Mouse (Mus musculus): ENCODE data around the gene Ankrd13a. TPM values are rescaled to one million over a fixed set of nuclear protein-coding genes. Genes with fewer than 3 reads are reported as not detected.

Gene Ankrd13a
- polyA plus RNA-seq (2012; rRNA removed), result 92.1 and 104 TPM in 2 replicates

DNA sequence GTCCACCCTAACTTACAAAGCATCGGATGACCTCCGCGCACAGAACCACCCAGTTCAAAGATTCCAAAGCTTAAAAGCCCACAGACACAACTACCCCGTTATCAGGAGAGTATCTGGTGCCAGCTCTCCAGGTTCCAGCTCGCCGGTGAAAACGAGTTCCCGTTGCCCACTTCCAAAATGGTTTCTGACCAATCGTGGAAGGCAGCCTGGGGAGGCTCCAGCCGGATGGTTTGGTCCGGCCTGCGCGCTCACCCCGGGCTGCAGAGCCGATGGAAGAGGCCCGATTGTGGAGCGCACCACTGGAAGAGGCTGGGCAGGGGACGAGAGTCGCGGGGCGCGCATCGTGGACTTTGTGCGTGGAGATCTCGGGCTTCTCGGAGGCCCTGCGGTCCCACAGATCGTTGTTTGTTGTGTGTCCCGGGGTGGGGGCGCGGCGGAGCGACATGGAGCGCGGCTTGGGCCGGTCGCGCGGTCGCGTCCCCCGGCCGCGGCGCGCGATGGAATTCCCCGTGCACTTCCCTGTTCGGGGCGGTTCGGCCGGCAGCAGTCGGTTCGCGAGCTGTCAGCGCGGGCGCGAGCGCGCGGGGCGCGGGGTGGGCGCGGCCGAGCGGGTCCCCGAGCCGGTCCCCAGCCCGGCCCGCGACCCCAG, at the start of gene Ankrd13a:
Gene Ankrd13a (plus strand): TSS at position 275 of the 649 bp plus-strand sequence.
- no peak for TF ChIP-seq CTCF (IDR thresholded peaks at IDR 0.05; ENCODE audit: insufficient read depth, low read length)
- TF ChIP-seq POLR2A (IDR thresholded peaks at IDR 0.05; ENCODE audit: borderline replicate concordance, extremely low read depth, low read depth, low read length), result peak; percentile 61; the same call in 1 of the 2 replicates
- H3K4me3 ChIP-seq (replicated peaks; ENCODE audit: extremely low read depth, low read depth, low read length), result peak within 1 kb of the TSS; percentile 89
- DNase-seq, result peak; percentile 87
- peaks cover 22% of the 10 kb centered on the region for H3K4me1 ChIP-seq (ENCODE audit: control insufficient read depth, insufficient read depth, low read length)
- under 1% methylated on average over 70 of the region's 73 CpGs for WGBS

DNA sequence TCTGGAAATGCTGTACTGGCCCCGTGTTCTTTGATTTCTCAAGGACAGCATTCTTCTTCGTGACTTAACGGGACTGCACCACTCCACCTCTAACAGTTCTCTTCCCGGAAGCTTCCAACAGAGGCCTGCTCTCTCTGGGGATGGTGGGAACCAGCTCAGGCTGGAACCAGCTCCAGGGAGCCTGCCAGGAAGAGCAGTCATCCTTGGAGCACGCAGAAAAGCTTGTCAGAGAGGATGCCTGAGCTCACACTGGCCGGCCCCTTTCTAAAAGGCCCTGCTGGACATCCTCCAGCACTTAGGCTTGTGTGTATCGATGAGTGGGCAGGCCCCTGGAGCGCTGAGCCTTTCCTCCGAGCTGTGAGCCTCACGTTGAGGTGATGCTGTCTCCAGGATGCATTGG, 46.3 kb upstream of the Ankrd13a start:
- DNase-seq, result no peak
- H3K4me3 ChIP-seq (replicated peaks; ENCODE audit: extremely low read depth, low read depth, low read length), result no peak overlapping the region
- no peaks in the 10 kb centered on the region for H3K4me1 ChIP-seq (ENCODE audit: control insufficient read depth, insufficient read depth, low read length)
- TF ChIP-seq POLR2A (IDR thresholded peaks at IDR 0.05; ENCODE audit: borderline replicate concordance, extremely low read depth, low read depth, low read length) (no peak), CTCF (IDR thresholded peaks at IDR 0.05; ENCODE audit: insufficient read depth, low read length) (no peak)
- WGBS, result 78% methylated on average over 10 of the region's 10 CpGs

DNA sequence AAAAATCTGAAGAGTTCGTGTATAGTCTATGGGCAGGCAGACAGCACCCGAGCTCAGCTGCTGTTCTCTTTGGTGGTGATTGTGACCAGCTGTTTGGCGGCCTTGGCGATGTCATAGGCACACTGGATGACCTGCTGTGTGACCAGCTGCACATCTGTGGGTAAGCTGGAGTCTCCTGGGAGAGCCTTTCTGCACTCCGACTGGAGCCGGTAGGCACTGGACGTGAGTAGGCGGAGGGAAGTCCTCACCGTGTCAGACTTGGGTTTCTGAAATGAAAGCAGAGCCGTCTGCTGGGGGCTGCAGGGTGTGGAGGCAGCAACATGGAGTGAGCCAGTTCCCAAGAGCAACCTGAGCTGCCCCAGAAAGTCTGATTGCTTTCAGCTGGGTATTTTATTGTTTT, 44.3 kb upstream of the Ankrd13a start:
- 71% methylated on average over 10 of the region's 10 CpGs for WGBS
- Histone ChIP-seq H3K4me3 (replicated peaks; ENCODE audit: extremely low read depth, low read depth, low read length) (no peak overlapping the region), H3K4me1 (ENCODE audit: control insufficient read depth, insufficient read depth, low read length) (no peaks in the 10 kb centered on the region)
- no peak for DNase-seq
- TF ChIP-seq CTCF (IDR thresholded peaks at IDR 0.05; ENCODE audit: insufficient read depth, low read length), result no peak
- no peak for TF ChIP-seq POLR2A (IDR thresholded peaks at IDR 0.05; ENCODE audit: borderline replicate concordance, extremely low read depth, low read depth, low read length)

DNA sequence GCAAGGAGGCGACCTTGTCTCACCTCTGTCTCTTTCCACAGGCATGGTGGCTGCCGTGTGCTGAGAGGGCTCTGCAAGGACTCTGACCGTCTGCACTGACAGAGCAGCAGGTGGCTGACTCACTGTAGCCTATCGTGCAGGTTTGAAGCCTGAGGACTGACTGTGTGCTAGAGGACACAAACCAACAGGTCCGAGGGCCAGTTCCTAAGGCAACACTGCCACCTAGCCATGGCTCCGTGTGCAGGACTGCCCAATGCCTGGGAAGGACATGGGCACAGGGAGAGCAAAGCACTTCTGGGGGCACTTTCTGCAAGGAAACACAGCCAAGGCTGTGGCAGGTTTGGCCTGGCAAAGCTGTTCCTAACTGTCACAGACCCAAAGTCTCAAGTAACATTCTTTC, 43.0 kb upstream of the Ankrd13a start:
- 68% methylated on average over 6 of the region's 6 CpGs for WGBS
- Histone ChIP-seq H3K4me1 (ENCODE audit: control insufficient read depth, insufficient read depth, low read length) (no peaks in the 10 kb centered on the region), H3K4me3 (replicated peaks; ENCODE audit: extremely low read depth, low read depth, low read length) (no peak overlapping the region)
- no peak for DNase-seq
- TF ChIP-seq POLR2A (IDR thresholded peaks at IDR 0.05; ENCODE audit: borderline replicate concordance, extremely low read depth, low read depth, low read length) (no peak), CTCF (IDR thresholded peaks at IDR 0.05; ENCODE audit: insufficient read depth, low read length) (peak; percentile 6; the same call in 1 of the 2 replicates)

DNA sequence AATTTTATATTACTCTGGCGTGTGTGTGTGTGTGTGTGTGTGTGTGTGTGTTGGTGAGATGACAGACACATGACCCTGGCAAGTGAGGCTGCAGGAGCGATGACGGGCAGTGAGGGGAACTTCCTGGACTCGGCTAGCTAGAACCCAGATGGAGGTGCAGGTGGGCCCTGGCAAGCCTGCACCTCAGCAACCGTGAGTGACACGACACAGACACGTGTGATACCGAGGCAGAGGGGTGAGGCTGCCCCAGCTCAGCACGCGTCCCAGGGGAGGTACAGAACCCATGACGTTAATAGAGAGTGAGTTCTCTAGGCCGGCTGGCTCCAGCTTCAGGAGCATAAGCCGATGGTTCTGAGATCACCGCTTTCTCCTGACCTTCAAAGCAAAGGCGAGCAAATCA, 42.5 kb upstream of the Ankrd13a start:
- 85% methylated on average over 15 of the region's 15 CpGs for WGBS
- Histone ChIP-seq H3K4me3 (replicated peaks; ENCODE audit: extremely low read depth, low read depth, low read length) (no peak overlapping the region), H3K4me1 (ENCODE audit: control insufficient read depth, insufficient read depth, low read length) (peaks cover 2% of the 10 kb centered on the region; the same call in 1 of the 2 replicates)
- no peak for DNase-seq
- TF ChIP-seq CTCF (IDR thresholded peaks at IDR 0.05; ENCODE audit: insufficient read depth, low read length) (no peak), POLR2A (IDR thresholded peaks at IDR 0.05; ENCODE audit: borderline replicate concordance, extremely low read depth, low read depth, low read length) (no peak)

DNA sequence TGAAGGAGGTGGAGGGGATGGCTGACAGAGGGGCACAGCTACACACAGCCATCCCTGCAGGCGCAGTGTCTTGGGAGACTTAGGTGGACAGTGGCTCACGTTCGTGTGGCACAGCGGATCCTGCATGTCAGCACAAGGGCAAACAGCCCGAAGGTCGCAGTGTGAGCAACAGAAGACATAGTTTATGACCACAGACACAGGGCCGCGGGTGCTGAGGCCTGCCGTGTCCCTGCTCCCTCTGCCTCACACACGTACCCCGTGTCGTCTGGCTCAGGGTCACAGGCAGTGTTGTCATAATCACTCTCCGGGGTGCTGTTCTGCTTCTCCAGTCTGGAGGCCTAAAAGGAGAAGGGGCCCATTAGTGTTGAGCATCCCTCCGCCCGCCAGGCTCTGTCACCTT, 40.9 kb upstream of the Ankrd13a start:
- DNase-seq, result no peak
- Histone ChIP-seq H3K4me3 (replicated peaks; ENCODE audit: extremely low read depth, low read depth, low read length) (no peak overlapping the region), H3K4me1 (ENCODE audit: control insufficient read depth, insufficient read depth, low read length) (peaks cover 16% of the 10 kb centered on the region)
- no peak for TF ChIP-seq CTCF (IDR thresholded peaks at IDR 0.05; ENCODE audit: insufficient read depth, low read length)
- TF ChIP-seq POLR2A (IDR thresholded peaks at IDR 0.05; ENCODE audit: borderline replicate concordance, extremely low read depth, low read depth, low read length), result no peak
- WGBS, result 91% methylated on average over 15 of the region's 15 CpGs

DNA sequence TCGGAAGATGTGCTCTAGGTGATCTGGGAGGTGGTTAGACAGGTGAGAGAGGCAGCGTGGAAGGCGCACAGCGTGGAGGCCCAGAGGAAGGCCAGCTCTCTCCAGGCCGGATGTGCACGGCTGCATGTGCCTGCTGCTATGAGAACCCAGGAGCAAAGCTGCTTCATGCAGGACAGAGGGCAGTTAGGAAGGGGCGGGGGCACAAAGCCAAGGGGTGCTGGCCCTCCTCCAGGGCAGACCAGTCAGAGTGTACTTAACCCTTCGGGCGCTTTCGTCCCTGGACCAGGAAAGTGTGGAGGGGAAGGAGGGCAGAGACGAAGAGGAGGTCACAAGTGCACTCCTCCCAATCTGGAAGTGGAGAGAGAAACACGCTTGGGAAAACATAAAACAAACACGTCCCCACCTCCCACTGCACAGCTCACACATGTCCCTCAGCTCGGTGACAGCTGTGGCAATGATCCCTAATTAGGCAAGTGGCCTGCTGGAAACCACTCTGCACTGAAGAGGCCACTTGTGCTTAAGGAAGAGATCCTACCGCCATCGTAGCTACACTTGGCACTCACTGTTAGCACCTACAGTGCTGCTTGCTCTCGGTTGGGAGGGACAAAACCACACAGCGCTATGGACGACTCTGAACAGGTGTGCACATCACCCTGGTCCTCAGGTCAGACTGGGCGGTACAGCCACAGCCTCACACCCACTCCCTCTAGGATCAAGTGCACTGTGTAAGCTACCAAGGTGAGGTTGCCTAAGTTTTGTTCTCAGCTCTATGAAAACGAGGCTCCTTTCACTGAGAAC, 37.2 kb upstream of the Ankrd13a start:
- TF ChIP-seq POLR2A (IDR thresholded peaks at IDR 0.05; ENCODE audit: borderline replicate concordance, extremely low read depth, low read depth, low read length), result no peak
- TF ChIP-seq CTCF (IDR thresholded peaks at IDR 0.05; ENCODE audit: insufficient read depth, low read length), result no peak
- 54% methylated on average over 21 of the region's 21 CpGs for WGBS
- Histone ChIP-seq H3K4me1 (ENCODE audit: control insufficient read depth, insufficient read depth, low read length) (peaks cover 19% of the 10 kb centered on the region), H3K4me3 (replicated peaks; ENCODE audit: extremely low read depth, low read depth, low read length) (no peak overlapping the region)
- peak; percentile 48 for DNase-seq

DNA sequence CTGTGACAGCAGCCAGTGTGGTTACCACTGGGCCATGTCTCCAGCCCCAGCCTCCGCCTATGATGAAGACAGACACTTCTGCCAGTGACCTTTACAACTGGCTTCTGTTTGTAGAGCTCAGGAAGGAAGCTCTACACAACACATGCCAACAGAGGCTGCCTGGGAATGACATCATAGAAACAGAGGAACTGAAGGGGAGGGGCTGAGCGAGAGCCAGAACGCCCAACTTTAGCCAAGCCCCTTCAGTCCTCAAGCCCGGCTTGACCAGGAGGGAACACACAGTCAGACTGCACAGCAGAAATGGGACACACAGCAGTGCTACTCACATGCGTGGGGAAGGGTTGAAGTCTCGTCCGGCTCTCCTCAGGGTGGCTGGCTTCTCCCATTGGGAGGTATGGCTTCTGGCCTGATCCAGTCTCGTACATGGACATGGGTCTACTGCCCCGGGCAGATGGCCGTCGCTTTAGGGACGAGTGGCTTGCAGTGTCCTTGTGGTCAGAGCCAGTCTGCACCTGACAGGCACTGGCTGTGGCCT, 35.7 kb upstream of the Ankrd13a start:
- Histone ChIP-seq H3K4me3 (replicated peaks; ENCODE audit: extremely low read depth, low read depth, low read length) (no peak overlapping the region), H3K4me1 (ENCODE audit: control insufficient read depth, insufficient read depth, low read length) (peaks cover 19% of the 10 kb centered on the region)
- peak; percentile 45 for DNase-seq
- 41% methylated on average over 12 of the region's 12 CpGs for WGBS
- no peak for TF ChIP-seq CTCF (IDR thresholded peaks at IDR 0.05; ENCODE audit: insufficient read depth, low read length)
- TF ChIP-seq POLR2A (IDR thresholded peaks at IDR 0.05; ENCODE audit: borderline replicate concordance, extremely low read depth, low read depth, low read length), result peak; percentile 13; the same call in 1 of the 2 replicates

DNA sequence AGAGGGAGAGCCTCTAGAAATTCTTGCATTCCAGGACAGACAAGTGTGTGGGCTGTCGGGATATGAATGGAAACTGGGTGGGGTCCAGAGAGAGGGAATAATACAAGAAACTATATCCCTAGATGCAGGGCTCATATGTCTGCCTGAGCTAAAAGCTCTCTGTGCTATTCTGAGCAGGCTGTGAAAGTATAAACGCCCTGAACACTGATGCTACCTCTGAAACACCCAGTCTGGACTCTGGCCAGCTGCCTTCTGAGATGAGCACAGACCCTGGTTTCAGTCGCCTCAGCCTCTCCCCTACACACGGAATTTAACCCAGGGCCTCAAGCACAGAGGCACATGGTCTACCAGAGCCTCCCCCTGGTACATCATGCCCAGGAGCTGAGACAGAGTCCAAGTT, 33.9 kb upstream of the Ankrd13a start:
- H3K4me3 ChIP-seq (replicated peaks; ENCODE audit: extremely low read depth, low read depth, low read length), result no peak overlapping the region

More for the DNA sequence above, 33.9 kb upstream of the Ankrd13a start:
- no peak for DNase-seq
- H3K4me1 ChIP-seq (ENCODE audit: control insufficient read depth, insufficient read depth, low read length), result peaks cover 19% of the 10 kb centered on the region
- TF ChIP-seq POLR2A (IDR thresholded peaks at IDR 0.05; ENCODE audit: borderline replicate concordance, extremely low read depth, low read depth, low read length) (no peak), CTCF (IDR thresholded peaks at IDR 0.05; ENCODE audit: insufficient read depth, low read length) (no peak)
- WGBS, result 42% methylated on average over 4 of the region's 4 CpGs
